Mouse (Mus musculus) layer of hippocampus, adult 18-20 months (tissue): ENCODE results near the gene St6gal1. TPM values are rescaled to one million over a fixed set of nuclear protein-coding genes. Genes with fewer than 3 reads are reported as not detected.

Experiments used
- DNase-seq, 2 experiments: peaks; one replicate each; pipeline ENCODE4 v3.0.0; 2022; ENCODE audit warnings: low spot score in 2 of 2
- total RNA-seq, 2 experiments: library from RNA; stranded (reverse); gene quantifications; 2 replicates each; pipeline ENCODE4 v1.2.3; 2021

St6gal1 gene
- total RNA-seq, 2 experiments from 2014 or later = 15.9 to 16.3 TPM

DNA sequence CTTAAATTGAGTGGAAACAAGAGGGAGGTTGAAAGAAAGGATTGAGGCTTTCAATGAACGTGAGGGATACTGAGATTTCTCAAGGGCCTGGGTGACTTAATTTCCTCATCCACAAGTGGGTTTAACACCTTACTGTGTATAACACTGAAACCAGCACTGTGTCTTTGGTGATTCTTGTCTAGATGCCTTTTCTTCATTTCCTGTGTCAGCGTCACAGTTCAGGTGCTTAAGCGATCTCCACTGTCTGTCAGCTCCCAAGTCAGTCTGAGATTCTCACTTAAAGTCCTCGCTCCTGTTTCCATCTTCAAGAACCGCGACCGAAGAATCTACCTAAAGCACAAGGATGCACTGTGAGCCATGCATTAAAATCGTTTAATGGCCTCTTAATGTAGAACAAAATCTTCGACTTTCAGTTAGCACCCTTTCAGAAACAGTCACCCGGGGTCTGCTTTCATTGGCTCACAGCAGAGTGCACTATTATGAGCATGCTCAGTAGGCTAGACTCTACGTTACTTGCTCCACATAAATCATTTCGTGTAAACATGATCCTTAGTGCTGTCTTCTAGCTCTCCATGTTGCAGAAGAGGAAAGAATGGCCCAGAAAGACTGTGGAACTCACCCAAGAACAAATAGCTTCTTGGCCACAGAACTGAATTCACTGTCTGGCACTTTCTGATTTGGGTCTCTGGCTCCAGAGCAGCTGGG lies 1.2 kb upstream of the St6gal1 start:
- peak in 1 of 2 experiments; percentile 23 for DNase-seq

DNA sequence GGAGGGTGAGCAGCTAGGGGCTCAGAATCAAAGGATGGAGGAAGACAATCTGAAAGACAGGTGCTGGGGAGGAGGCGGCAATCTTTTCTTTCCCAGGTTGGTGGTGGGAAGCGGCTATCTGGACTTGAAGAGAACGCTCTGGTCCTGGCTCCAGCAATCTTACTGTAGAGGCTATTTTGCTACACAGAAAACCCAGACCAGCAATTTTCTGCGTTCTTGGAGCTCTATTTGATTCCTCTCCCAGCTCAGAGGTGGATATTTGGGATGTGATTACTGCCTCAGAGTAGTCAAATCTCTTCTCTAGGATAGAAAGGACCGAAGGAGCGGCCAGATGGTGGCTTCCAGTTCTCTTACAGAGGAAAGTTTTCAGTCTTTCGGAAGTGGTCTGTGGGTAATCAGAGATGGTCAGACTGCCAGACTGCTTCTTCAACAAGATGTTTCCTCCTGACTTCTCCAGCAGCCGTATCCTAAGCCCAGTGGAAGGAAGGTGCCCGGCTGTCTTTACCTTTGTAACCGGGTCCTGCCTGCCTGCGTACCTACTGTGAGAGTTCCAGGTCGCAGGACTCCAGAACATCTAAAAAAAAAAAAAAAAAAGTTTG lies 570 bp upstream of the St6gal1 start:
- no peak for DNase-seq

DNA sequence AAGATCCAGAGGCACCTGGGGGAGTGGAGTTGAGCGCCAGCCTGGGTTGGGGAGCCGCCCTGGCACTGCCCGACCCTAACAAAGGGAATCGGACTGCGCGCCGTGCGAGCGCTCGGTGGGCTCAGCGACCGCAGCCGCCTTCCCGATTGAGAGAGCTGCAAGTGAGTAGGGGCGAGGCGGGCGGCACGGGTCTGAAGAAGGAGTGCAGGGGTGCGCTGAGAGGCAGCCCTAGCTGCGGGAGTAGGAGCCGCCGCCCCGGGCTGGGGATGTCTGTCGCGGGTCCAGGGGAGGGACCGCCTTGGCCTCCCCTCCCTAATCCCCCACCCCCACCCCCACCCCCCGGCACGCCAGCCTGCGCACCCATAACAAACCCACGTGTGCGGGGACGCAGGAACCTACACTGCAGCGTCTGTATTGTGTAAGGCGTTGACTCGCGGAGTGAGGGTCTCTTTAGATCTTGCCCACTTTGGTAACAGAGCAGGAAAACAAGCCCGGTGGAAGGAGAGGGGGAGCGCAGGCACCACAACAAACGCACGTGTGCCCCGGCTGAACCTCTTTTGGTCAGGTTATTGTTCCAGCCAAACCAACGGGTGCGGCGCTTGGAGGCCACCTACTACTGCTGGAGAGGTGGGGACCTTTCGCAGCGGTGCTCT lies 655 bp downstream of the St6gal1 start:
- DNase-seq = peak in 1 of 2 experiments; percentile 29

DNA sequence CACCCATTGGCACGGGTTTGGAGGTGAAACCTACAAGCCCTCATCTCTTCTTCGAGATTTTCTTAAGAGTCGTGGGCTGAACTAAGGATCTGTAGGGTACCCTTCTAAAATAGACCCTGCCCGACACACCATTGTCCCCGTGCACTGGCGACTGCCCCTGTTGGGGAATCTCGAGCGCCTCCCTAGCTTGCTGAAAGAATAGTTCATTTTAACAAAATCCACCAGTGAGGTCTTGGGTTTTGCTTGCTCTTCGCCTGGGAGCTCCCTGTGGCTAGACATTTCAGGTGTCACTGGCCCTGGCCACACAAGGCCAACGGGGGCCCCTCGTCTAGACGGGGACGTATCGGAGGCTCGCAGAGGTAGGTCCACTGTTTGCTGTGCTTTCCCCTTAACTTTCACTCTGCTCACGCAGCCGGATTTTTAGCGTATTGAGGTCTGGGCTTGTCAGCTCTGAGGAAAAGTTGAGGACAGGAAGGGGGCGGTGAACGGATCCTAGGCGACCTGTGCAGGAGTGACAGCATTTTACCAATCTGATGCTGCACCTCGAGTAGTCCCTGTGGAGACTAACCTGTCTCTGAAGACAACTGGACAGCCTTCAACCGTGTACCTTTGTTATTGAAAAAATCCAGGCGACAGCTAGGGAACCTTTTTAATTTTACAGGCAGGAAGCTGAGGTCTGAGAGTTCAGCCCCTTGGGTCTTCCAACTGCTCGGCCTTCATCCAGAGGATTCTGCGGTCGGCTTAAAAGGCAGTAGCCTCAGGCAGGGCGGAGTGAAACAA lies 1.5 kb downstream of the St6gal1 start:
- DNase-seq = peak; percentile 43 to 69

- peak in 1 of 2 experiments; percentile 59 for DNase-seq
Observed at GRCm38 (mm10) chr16:23226601-23227351, 2.2 kb downstream of the St6gal1 start.

- DNase-seq = no peak
Observed at GRCm38 (mm10) chr16:23227851-23228250, 3.3 kb downstream of the St6gal1 start.

DNA sequence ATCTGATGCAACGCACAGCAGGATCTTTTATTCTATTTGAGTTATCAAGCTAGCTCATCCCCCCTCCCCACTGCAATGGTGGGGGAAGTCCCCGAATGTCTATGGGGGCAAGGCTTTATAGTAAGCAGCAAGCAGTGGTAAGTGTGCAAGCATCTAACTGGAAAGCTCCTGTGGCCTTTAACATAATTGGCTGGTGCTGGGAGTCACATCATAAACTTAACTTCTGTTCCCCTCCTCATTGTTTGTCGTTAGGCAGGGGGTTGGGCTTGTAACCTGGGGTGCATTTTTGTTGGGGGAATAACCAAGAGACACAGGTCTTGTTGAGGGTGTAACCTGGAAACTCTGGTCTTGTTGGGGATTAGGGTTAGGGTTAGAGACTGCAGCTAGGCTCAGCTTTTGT lies 3.9 kb downstream of the St6gal1 start:
- no peak for DNase-seq

- no peak for DNase-seq
Observed at GRCm38 (mm10) chr16:23229945-23230344, 5.4 kb downstream of the St6gal1 start.

DNA sequence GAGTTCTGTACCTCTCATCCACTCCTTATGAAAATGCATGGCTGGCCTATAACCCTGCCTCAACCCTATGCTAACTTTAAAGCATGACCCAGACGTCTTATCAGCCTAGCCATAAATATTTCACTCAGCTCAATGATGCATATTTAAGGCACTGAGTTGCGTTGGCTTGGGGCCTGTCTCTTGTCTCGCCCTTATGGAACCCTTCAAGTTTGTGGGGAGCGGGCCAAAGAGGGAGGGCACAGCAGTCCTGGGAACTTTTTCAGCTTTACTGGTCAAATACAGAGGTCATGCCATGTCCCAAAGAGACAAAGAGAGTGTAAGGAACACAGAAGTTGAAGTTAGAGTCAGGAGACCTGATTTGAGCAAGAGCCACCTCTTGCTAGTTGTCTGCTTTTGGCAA lies 6.6 kb downstream of the St6gal1 start:
- no peak for DNase-seq

DNA sequence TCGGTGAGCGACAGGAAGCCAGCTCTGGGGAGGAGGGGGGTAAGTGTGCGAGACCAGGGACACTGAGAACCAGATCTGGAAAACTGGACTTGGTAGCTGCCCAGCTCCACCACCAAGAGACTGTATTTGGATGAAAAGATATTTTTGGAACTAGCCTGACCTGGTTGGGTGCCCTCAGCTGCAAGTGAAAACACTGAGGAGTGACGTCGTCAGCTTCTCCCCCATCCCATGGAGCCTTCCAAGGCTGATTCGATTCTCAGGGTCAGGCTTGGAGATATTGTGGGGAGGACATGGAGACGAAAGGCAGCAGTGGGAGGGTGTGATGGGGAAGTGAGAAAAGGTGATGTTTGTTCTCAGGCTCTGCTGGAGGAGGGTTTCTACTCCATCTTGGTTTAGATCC lies 8.2 kb downstream of the St6gal1 start:
- DNase-seq = no peak

GRCm38 (mm10) chr16:23233496-23233895 lies 9.0 kb downstream of the St6gal1 start:
- DNase-seq = no peak

DNA sequence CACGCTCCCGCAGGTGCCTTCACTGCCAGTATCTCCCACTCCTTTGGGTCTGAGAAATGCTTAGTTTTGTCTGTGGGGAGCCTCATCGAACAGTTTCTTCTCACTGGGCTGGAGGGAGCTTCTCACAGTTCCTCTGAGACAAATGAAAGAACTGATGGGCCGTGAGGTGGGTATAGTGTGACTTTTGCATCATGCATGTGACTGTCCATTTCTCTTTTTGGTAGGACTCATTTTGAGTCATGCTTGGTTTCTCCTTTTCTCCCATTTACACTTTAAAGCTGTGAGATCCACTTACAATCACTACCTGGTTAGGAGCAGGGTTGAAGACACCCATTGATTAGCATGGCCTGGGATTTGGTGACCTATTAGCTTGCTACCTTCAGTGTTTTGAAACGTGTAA lies 10.0 kb downstream of the St6gal1 start:
- no peak for DNase-seq

DNA sequence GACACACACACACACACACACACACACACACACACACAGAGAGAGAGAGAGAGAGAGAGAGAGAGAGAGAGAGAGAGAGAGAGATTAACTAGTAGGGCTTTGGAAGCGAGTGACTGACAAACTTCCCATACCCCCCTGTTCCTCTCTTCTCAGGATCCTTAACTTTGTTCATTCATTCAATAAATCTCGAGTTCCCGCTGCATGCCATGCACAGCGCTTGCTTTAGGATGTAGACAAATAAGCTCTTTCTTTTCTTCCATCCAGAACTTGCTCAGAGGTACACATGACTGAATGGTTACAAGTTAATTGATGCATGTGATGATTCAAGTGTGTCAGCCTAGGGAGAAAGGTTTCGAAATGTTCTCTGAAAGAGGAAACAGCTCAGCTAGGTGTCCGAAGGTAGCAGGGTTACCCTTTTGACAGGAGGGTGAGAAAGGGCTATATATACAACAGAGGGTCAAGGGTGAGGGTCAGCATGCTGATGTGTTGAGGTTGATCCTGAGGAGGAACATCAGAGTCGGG lies 10.7 kb downstream of the St6gal1 start:
- DNase-seq = no peak

DNA sequence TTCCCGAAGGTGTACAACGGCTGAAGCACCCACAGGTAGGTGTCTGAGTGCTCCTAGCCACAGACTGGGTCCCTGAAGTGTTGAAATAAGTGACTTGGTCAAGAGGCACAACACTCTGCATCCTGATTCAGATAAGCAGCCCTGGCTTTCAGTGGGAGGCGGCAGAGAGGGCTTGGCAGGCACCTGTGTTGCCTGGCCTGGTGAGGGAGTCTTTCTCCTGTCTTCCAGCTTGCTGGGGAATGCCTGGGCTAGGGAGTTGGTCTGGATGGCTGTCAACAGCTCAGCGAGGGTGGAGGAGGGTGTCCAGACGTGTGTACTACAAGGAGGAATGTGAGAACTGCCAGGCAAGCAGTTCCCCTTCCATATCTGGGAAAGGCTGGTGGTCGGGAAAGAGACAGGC lies 15.0 kb downstream of the St6gal1 start:
- no peak for DNase-seq

- DNase-seq = peak; percentile 89 to 95
Observed at GRCm38 (mm10) chr16:23240049-23240949, 15.8 kb downstream of the St6gal1 start.

DNA sequence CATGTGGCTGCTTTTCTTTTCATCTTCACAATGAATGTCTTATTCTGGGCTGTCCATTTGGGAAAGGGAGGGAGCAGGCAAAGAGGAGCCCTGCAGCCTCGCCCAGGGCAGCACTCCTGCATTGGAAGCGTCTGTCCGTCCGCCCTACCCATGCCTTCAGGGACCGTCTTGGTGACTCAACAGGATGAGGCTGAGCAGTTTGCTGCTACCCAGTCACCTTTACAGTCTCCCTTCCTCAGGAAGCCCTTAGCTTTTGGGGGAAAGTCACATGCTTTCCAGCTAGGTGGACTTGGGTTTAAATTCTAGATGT lies 16.4 kb downstream of the St6gal1 start:
- no peak for DNase-seq

DNA sequence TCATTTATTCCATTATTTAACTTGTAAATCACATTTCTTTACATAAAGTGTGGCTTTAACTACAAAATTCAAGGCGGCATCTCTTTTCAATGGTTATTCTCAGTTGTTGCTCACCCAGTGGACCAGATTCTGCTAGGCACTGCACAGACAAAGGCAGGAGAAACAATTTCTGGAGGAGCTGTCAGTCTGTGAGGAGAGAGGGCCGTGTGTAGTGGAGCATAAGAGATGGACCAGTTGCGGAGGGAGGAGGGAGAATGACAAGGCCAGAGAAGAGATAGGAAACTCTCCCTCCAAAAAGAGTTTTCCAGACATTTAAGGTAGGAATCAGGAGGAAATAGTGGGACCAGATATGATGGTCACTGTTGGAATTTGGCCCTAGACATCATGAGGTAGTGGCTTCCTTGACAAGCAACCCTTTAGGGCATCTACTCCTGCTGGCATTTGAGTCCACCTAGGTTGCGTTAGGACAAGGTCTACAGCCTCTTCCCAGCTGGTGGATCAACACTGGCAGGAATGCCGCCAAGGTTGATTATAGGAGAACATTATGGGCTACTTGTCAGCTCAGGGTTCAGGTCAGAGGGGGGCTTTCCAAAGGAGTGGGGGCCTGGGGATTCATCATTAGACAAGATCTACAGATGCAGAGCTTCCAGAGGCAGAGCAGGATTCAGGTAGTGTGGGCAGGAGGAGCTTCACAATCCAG lies 19.3 kb downstream of the St6gal1 start:
- DNase-seq = no peak

DNA sequence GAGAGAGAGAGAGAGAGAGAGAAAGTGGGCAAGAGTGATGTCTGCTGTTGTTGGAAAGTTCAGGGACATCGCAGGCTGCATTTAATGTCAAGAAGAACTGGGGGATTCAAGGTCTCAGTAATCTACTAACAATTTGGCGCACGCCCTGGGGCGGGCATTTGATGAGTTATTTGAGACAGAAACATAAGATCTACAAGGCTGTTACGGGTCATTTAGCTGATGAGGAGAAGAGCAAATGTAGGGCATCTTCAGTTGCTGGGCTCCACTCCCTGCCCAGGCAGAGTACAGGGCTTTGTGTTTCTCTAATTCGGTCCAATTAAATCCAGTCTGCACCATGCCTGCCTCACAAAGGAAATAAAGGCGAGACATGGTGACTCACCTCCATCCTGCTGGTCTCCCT lies 19.9 kb downstream of the St6gal1 start:
- DNase-seq = no peak

GRCm38 (mm10) chr16:23249285-23249684 lies 24.7 kb downstream of the St6gal1 start:
- DNase-seq = no peak
